Mouse (Mus musculus) spleen, adult 18-20 months (tissue): ENCODE data around the gene Zmat3.
A peak's percentile ranks its signal among the peaks of the same experiment; 100 is the strongest.

ENCODE experiments used
- DNase-seq, 2 experiments: peaks; one replicate each; pipeline ENCODE4 v3.0.0; 2022; ENCODE audit warnings: mixed read lengths in 2 of 2

Zmat3 gene

DNA sequence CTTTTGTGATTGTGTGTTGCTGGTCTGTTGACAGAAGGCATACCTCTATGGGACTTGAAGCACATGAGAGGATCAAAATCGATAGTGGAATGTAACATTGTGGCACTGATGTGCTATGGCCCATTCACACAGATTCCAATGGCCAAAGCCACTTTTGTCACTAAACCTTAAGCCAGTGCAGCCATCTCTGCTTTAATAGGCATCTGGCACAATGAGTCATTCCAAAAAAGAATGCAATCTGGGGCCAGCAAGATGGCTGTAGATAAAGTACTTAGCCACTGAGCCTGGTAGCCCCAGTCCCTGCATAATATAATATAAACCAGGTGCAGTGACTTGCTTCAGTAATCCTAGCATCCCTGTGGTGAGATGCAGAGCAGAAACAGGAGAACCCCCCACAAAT is 1.7 kb upstream of the Zmat3 start:
- DNase-seq = no peak

DNA sequence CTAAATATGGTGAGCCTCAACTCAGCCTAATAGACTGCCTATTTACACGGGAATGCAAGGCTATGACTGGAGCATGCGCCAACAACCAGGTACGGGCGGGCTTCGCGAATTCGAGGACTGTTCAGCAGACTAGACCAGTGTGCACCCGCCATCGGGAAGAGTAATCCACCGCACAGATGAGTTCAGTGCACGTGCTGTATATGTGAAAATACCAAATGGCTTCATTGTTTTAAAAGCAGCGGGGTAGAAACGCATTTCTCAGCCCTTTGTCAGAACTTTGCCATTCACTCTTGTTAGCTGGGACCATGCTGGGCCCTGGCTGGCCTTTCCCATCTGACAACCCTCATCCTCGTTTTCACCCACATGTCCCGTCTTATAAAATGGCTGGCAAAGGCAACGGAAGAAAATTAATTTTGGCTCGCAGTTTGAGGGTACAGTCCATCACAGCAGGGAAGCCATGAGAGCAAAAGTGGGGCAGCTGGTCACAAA is 476 bp upstream of the Zmat3 start:
- DNase-seq = no peak

DNA sequence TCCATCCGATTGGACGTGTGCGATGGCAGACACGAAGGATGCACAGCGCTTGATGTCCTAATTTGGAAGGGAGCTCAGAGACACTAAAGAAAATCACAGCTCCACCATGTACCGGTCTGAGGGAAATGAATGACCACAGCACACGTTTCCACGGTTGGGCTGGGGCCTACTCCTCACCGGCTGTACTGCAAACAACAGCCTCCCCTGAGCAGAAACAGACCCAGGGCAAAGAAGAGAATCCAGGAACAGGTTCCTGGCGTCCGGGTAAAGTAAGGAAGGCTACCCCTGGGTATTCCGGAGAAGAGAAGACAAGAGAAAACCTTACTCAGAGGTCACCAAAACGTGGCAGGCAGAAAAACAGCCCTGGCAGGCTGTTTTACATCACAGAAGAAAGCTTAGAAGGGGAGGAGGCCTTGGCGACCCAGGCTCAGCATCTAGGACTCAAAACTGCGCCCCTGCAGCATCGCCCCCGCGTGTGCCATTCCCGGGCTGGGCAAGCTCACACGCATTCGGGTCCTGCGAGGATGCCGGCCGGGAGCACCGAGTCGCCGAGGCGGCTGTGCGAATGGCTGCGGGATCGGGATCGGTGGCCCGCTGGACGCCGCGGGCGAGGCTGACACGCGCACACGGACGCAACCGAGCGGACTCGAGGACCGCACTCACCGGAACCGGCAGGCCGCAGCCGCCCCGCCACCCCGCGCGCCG is 821 bp downstream of the Zmat3 start:
- no peak for DNase-seq

DNA sequence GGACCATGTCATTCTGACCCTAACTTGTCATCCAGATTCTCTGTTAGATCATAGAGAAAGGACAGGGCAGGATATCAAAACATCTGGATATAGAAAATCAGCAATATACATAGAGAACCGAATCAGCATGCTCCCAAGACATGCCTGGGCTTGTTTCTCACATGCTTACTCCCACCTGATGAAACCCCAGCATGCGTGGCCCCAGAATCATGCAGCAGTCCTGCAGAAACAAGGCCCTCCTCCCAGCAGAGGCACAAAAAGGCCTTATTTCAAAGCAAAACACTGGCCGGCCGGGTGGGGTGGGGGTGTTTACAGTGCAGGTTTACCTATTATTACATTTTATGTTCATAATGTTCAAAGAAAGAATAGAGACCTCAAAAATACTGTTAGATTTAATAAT is 1.6 kb downstream of the Zmat3 start:
- DNase-seq = no peak

DNA sequence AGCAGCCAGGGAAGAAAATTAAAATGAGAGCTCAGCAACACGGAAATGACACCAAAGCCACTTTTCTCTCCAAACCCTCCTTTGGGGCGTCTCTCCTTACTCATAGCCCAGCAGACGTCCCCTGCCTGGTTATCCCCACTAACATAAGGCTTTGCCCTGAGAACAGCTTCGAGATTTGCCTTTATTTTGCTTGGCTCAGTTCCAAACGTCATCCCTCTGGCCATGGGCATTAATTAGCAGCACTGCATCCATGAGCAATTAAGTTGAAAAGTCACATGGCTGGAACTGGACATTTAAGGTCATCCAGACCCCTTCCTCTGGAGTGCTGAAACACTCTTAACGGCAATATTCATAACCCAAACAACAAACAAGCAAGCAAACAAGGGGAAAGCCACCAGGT is 4.6 kb downstream of the Zmat3 start:
- no peak for DNase-seq

DNA sequence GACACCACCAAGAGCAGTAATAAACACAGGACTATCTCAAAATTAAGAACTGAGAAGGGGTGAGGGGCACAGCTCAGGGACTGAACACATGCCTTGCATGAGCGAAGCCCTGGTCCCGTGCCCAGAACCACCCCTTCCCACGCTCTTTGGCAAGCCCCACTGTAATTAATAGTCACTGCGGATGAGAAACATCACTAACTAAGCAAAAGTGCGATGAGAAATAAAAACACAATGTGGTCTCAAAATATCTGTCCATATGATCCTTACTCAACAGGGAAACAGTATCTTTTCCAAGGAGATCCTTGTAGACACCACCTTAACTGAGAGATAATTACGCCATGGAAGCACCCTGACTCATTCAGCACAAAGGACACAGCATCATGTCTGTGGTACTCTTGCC is 17.9 kb downstream of the Zmat3 start:
- no peak for DNase-seq

DNA sequence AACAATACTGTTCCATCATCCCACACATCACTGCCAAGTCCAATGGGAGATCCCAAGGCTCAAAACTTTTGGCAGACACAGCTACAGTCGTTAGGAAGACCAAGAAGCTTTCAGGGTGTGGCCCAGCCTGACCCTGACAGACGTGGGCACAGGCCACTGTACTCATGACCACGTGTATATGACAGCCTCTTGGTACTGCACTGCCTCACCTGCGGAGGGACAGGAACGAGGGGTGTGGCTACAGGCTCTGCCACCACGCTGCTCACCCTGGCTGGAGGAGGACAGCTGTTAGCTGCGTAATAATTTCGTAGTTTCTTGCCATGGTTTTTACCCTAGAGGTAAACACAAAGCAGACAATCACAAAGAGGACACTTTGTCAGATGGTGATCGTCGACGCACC is 20.6 kb downstream of the Zmat3 start:
- DNase-seq = no peak

DNA sequence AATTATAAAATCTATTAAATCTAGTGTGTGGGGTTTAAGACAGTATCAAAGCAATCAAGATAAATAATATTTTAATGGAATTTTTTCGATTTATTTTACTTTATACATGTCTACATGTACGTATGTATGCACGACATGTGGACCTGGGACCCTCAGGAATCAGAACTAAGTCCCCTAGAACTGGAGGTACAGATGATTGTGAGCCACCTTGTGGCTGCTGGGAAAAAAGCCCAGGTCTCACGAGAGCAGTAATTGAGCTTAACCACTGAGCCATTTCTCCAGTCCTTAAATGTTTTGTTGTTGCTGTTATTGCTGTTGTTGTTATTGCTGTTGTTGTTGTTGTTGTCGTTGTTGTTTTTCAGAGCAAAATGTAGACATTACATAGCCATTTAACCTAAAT is 21.0 kb downstream of the Zmat3 start:
- DNase-seq = no peak

DNA sequence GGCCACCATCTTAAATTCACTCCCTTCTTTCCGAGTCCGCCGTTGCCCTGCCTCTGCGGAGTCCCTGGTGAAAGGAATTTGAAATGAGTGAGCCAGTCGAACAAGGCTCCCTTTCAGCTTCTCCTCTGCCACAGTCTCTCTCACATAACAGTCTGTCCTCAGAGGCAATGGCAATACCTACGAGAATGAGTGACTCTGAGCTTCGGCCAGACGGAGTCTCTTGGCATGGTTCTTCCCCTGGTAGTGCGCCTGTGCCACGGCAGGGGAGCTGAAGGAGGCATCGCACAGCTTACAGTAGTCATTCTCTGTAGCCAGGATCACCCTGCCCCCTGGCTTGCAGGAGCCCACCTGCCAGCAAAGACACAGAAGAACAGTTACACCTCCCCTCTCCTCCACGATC is 22.4 kb downstream of the Zmat3 start:
- no peak for DNase-seq

DNA sequence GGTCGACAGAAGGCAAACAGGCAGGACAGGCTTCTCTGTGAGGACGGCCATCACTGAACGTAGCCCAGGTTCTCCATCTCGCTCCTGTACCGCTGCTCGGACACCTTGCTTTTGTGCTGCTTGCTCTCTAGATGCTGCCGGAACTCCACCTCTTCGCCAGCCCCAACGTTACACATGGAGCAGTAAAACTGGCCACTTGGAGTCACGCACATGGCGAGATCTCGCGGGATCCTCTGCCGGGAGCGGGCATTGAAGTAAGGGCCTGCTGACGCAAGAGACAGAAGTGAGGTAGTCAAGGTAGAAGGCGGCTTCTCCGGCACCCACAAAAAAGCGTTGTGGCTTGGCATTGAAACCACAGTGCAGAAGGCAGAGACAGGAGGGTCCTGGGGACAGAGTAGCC is 24.4 kb downstream of the Zmat3 start:
- no peak for DNase-seq

DNA sequence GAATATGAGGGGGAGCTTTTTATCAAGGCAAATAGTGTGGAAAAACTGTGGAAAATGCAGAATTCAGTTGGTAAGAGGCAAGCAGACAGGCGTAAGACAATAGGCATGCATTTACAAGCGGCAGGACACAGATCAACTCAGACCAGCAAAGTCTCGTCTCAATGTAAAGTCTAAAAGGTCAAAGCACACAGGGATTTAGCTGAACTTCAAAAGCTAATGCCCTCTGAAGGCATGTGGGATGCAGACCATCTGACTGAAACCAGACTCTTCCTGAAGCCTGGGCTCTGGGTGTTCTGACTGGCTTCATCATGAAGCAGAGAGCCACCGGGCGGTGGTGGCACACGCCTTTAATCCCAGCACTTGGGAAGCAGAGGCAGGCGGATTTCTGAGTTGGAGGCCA is 27.6 kb downstream of the Zmat3 start:
- no peak for DNase-seq

DNA sequence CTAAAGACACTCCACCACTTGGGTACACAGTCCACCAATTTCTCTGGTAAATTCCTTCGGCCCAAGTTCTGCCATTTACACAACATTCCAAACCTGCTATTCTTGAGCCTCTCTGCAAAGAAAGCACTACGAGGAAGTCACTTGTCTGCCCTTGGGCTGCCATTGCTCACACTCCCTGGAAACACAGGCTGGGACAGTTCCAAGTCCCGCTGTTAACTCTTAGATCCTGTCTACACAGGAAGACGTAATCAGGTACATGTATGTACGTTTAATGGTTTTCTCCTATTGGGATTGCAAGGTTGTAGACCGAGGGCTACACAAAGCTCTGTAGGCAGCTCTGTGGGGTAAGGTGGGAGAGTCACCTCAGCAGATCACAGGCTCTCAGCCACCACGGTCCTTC is 28.0 kb downstream of the Zmat3 start:
- DNase-seq = no peak

DNA sequence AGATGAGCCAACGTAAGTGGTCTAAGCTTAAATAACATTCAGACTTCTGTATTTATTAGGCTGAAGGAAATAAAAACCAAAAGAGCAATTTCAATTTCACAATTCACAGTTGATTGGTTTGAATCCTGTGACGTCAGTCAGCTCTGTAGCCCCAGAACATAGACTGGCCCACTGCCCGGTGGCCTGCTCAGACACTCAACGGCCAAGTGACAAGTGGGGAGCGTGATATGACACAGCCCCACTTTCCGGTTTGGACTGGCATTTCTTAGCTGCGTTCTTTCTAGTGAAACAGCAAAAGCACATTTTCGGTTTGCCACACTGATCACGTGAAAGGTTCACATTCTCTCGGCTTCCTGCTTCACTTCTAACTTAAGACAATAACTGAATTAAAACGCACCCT is 30.9 kb downstream of the Zmat3 start:
- peak in 1 of 2 experiments; percentile 9 for DNase-seq

DNA sequence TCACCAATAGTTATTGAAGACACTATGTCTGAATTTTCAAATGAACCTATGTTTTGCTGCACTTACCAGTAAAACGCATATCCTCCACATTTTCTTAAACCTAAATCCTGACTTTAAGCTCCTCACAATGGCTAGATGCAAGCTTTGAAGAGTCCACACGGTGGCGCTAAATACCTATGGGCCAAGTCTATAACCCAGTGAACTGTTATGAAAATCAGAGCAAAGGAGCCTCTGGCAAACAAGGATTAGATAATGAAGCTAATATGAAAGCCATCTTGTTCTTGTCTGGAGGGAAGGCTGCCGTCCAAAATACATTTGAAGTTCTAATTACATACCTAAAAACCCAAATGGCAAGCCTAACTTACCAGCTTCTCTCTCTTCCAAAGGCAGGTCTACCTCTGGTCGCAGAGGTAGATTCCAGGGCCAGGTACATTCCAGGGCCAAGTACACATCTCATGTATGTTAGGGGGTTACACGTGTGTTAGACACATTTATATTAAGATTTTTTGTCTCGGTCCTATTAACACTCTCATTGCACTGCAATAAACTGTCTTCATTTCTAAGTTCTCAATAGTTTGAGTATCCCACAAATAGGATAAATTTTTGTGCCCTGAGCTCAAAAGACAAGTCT is 32.2 kb downstream of the Zmat3 start:
- peak; percentile 32 to 67 for DNase-seq

DNA sequence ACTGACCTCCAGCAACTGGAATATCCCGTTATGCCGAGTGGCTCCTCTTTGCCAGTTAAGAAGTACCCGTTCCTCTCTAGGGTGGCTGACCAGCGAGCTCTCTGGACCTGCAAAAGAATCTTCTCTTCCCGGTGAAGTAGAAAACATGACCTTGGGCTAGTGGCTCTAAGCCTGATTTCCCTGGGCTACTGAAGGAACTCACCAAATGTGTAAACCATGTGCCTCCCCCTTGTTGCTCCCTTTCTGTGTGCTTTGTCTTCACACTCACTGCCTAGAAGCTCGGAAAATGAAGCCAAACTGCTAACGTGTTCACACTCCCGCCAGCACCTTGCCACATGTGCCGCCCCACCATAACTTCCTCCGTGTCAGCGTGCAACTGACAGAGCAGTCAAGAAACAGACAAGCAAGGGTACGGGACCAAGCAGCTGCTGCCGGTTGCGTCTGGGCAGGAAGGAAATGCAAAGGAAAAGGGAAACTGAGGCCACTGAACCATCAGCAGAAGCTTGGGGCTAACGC is 47.9 kb downstream of the Zmat3 start:
- DNase-seq = no peak

DNA sequence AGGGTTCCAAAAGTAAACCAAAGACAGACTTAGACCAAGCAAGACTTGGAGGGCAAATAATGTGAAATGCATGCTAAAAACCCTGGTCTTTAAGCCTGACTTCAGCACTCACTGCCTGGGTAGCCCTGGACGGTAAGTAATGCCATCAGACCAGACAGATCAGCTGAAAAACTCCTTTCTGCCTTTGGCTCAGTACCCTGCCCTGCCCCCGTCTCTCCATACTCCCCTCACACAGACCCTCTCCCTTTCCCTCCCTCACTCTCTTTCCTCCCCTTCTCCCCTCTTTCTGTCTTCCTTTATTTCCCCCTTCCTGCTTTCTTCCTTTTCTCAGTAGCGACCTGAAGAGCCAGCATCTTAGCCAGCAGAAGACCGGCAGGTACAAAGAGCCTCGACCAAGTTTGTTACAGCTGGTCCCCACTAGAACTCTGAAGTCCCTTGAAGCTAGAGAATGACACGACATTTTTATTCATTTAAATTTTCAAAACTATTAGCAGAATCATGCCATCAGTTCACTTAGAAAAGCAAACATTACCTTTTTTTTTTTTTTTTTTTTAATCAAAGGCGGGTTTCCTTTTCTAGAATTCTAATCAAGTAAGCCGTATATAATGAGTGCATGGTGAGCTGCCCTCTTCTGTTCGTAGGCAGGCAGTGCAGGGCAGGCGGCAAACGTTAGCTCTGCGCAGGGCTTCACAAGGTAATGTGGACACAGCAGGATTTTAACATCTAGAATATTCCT is 48.5 kb downstream of the Zmat3 start:
- DNase-seq = peak in 1 of 2 experiments; percentile 17

DNA sequence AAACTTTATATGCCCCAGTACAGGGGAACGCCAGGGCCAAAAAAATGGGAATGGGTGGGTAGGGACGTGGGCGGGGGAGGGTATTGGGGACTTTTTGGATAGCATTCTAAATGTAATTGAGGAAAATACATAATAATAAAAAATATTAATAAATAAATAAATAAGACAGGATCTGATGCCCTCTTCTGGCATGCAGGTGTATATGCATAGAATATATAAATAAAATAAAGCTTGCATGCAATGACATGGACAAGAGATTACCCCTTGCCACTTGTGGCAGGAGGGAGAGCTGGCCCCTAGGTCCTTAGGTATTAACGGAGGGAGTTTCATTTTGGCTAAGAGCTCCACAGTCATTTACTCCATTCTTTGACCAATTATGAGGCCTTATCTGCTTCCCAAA is 51.1 kb downstream of the Zmat3 start:
- no peak for DNase-seq

DNA sequence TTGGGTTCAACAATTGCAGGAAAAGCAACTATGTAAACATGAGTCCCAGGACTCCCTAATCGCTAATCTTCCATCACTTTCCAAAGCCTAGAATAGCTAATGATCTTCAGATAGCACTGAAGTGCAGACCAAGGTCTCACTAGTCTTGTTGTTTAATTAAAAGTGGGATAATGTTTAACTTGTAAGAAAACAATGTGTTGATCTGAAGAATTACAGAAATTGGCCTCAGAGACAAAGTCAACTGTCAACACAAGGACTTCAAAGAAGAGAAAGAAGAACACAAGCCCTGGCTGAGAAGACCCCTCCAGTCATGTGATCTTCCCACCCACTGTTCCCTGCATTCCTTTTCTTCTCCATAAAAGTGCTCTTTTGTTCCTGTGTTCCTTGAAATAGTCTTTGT is 61.6 kb downstream of the Zmat3 start:
- DNase-seq = no peak

DNA sequence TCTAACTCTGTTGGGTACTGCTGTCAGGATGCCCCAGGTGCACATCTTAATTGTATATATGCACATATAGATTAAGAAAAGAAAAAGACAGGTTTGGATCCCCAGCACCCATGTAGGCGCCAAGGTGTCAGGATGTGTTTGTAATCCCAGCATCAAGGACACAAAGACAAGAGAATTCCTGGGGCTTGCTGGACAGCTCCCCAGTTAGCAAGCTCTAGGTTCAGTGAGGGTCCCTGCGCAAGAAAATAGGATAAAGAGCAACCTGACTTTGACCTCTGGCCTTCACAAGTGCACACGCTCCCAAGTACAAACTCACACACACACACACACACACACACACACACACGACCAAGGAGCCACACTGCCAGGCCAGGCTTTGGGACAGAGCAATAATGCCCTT is 73.8 kb downstream of the Zmat3 start:
- DNase-seq = no peak
